Mouse (Mus musculus): ENCODE data around the gene Tm4sf19.

GRCm38 (mm10) chr16:32431047-32431591, 30.8 kb downstream of the Tm4sf19 start:
- no peak for TF ChIP-seq CTCF (IDR thresholded peaks at IDR 0.05; ENCODE audit: low read depth)
- no peak for TF ChIP-seq EP300 (optimal IDR thresholded peaks at IDR 0.05)

Measured in stomach, postnatal 0 days (tissue).